Mouse (Mus musculus): ENCODE measurements around the gene Prss35.

DNA sequence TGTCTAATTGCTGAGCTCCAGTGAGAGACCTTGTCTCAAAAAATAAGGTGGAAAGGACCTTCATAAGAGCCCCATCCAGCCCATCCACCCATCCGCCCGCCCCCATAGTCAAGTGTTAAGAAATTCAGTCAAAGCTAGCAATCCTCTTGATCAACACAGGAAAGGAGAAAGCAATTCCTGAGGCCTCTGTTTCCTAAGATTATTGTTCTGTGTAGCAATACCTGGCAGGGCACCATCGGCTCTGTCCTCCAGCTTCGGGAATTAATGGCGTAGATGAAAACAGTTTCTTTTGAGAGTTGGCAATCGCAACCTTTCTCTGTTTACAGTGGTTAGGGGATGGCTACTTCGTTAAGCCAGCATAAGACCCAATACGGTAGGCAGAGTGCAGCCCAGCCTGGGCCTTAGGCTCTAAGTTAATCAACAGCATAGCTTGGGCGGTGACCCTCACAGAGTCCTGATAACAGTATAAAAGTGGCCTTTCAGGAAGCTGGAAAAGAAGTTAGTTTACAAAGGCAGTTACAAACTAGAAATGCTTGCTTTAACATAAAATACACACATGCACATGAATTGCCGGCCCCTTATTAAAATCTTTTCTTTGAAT, 15.1 kb upstream of the Prss35 start:
- TF ChIP-seq POLR2A (IDR thresholded peaks at IDR 0.05; ENCODE audit: low read depth, low read length), result no peak
- TF ChIP-seq CTCF (conservative IDR thresholded peaks at IDR 0.05; ENCODE audit: insufficient read depth, insufficient read length, low read depth, low read length), result no peak
